Mouse (Mus musculus): Measurements from ENCODE around the gene Nxph1. TPM values are rescaled to one million over a fixed set of nuclear protein-coding genes. Genes with fewer than 3 reads are reported as not detected.

Gene Nxph1
- polyA plus RNA-seq, 1 experiment from 2014 or later: 0.72 TPM

GRCm38 (mm10) chr6:8997326-8997725, 49.1 kb downstream of the Nxph1 start:
- WGBS: 81% methylated on average over 2 of the region's 2 CpGs
- H3K27ac ChIP-seq (replicated peaks): no peak overlapping the region
- DNase-seq (ENCODE audit: low spot score): no peak
- H3K27me3 ChIP-seq (ENCODE audit: low read depth, poor library complexity, severe bottlenecking): no peaks in the 10 kb centered on the region
- no peaks in the 10 kb centered on the region for H3K36me3 ChIP-seq
- H3K4me3 ChIP-seq: no peak overlapping the region
- H3K4me1 ChIP-seq: no peaks in the 10 kb centered on the region
- no peaks in the 10 kb centered on the region for H3K9me3 ChIP-seq (replicated peaks)

DNA sequence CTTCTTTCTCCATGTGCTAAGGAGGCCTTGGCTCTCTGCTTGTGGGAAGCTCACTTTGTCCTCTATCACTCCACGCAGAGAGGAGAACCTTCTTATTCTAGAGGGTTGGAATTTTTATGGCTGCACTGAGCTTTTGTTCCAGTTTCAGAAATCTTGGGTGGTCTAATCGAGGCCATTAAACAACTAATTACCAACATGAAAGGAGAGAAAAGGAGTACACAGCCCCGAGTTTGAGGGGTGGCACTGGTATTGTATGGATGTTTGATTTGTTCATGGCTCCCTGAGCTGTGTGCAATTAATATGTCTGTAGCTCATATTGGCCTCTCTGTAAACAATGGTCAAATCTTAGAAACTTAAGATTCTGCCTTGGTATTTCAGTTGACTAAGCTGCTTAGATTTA, 54.5 kb downstream of the Nxph1 start:
- no peaks in the 10 kb centered on the region for H3K36me3 ChIP-seq
- no peak overlapping the region for H3K4me3 ChIP-seq
- WGBS: 66% methylated on average over 3 of the region's 3 CpGs

DNA sequence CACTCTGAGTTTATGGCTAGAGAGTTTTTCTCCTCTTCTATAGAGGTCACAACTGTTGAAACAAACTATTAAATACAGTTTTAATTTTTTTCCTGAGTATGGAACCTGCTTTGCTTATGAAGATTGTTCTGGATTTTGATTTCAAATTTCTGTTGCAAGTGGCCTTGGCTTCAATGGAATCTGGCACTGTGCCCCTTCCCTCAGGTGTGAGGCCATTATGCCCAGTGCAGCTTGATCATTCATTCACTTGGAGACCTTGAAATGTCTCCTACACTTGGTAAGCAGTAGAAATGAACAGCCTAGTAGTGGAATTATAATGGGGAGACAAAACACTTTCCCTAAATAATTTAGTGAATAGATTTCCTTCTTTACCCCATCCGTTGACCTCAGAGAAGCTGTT, 78.4 kb downstream of the Nxph1 start:
- no peak for DNase-seq (ENCODE audit: low spot score)
- Histone ChIP-seq H3K9me3 (replicated peaks) (no peaks in the 10 kb centered on the region), H3K36me3 (no peaks in the 10 kb centered on the region), H3K27ac (replicated peaks) (no peak overlapping the region), H3K4me1 (no peaks in the 10 kb centered on the region), H3K27me3 (ENCODE audit: low read depth, poor library complexity, severe bottlenecking) (no peaks in the 10 kb centered on the region), H3K4me3 (no peak overlapping the region)
- 95% methylated on average over 1 of the region's 1 CpGs for WGBS

More for the DNA sequence above, 54.5 kb downstream of the Nxph1 start:
- no peak overlapping the region for H3K27ac ChIP-seq (replicated peaks)
- H3K27me3 ChIP-seq (ENCODE audit: low read depth, poor library complexity, severe bottlenecking): no peaks in the 10 kb centered on the region
- H3K4me1 ChIP-seq: no peaks in the 10 kb centered on the region
- DNase-seq (ENCODE audit: low spot score): no peak
- H3K9me3 ChIP-seq (replicated peaks): no peaks in the 10 kb centered on the region

DNA sequence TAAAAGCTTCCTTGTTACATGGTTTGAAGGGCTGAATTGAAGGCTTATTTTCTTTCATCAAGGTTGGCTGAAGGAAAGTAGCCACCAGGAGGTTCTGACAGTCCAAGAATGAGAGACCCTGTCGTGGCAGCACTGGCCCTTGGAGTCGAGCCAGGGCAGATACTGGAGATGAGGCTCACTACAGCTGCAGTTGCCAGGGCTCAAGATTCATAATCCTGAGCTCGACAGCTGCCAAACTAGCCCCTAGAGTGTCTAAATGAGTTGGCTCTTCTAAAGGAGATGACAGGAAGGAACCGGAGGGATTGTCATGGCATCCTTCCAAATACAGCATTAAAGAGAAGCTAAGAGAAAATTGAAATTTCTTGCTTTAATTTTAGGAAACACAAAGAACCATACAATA, 78.9 kb downstream of the Nxph1 start:
- DNase-seq (ENCODE audit: low spot score): no peak
- H3K36me3 ChIP-seq: no peaks in the 10 kb centered on the region
- no peak overlapping the region for H3K4me3 ChIP-seq
- H3K27me3 ChIP-seq (ENCODE audit: low read depth, poor library complexity, severe bottlenecking): no peaks in the 10 kb centered on the region
- no peaks in the 10 kb centered on the region for H3K4me1 ChIP-seq
- no peak overlapping the region for H3K27ac ChIP-seq (replicated peaks)
- no peaks in the 10 kb centered on the region for H3K9me3 ChIP-seq (replicated peaks)
- whole genome bisulfite sequencing: 89% methylated on average over 4 of the region's 4 CpGs

DNA sequence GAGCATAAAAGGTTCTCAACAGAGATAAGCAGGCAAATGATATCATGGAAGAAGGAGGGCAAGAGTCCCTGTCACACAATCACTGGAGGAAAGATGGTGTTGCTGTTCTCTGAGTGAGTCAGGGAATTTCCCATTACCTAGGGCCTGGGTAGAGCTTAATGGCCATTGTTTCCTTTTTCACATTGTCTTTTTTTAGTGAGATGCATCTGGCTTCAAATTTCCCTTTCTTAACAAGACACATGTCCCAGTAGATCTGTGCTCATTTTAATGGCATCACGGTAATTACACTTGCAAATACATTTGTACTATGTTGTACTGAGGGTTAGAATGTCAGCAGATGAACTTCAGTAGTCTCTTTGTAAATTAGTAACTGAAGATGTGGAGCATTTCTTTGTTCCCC, 80.3 kb downstream of the Nxph1 start:
- Histone ChIP-seq H3K36me3 (no peaks in the 10 kb centered on the region), H3K9me3 (replicated peaks) (no peaks in the 10 kb centered on the region), H3K27ac (replicated peaks) (no peak overlapping the region), H3K4me1 (no peaks in the 10 kb centered on the region), H3K27me3 (ENCODE audit: low read depth, poor library complexity, severe bottlenecking) (no peaks in the 10 kb centered on the region), H3K4me3 (no peak overlapping the region)
- 84% methylated on average over 1 of the region's 1 CpGs for WGBS
- DNase-seq (ENCODE audit: low spot score): no peak

- Histone ChIP-seq H3K4me1 (no peaks in the 10 kb centered on the region), H3K9me3 (replicated peaks) (no peaks in the 10 kb centered on the region), H3K27me3 (ENCODE audit: low read depth, poor library complexity, severe bottlenecking) (no peaks in the 10 kb centered on the region), H3K4me3 (no peak overlapping the region), H3K27ac (replicated peaks) (no peak overlapping the region), H3K36me3 (no peaks in the 10 kb centered on the region)
- 93% methylated on average over 1 of the region's 1 CpGs for WGBS
- no peak for DNase-seq (ENCODE audit: low spot score)
Observed at GRCm38 (mm10) chr6:9039286-9039685, 91.1 kb downstream of the Nxph1 start.

DNA sequence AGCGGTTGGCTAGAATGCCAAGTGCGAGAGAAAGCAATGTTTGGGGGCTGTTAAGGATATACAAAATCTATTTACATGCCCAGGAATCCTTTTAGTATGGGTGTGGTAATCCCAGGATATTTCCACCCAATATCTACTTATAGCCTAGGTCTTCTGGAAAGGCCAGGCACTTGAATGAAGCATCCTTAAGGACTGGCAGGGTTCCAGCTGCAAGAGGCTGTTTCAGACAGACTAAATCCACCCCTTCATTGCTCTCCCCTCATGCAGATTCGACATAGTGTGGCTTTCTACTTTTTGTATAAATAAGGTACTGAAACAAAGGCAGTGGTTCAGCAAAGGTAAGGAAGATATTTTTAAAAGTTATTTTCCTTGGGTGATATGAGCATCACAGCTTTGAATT, 92.8 kb downstream of the Nxph1 start:
- 87% methylated on average over 3 of the region's 3 CpGs for WGBS
- no peaks in the 10 kb centered on the region for H3K36me3 ChIP-seq
- no peak overlapping the region for H3K27ac ChIP-seq (replicated peaks)
- H3K27me3 ChIP-seq (ENCODE audit: low read depth, poor library complexity, severe bottlenecking): no peaks in the 10 kb centered on the region
- no peak overlapping the region for H3K4me3 ChIP-seq
- no peaks in the 10 kb centered on the region for H3K9me3 ChIP-seq (replicated peaks)
- no peak for DNase-seq (ENCODE audit: low spot score)
- no peaks in the 10 kb centered on the region for H3K4me1 ChIP-seq

GRCm38 (mm10) chr6:9042391-9042790, 94.2 kb downstream of the Nxph1 start:
- no peak for DNase-seq (ENCODE audit: low spot score)
- no peaks in the 10 kb centered on the region for H3K27me3 ChIP-seq (ENCODE audit: low read depth, poor library complexity, severe bottlenecking)
- no peak overlapping the region for H3K4me3 ChIP-seq
- H3K27ac ChIP-seq (replicated peaks): no peak overlapping the region
- WGBS: 37% methylated on average over 1 of the region's 1 CpGs
- H3K9me3 ChIP-seq (replicated peaks): no peaks in the 10 kb centered on the region
- H3K4me1 ChIP-seq: no peaks in the 10 kb centered on the region
- H3K36me3 ChIP-seq: no peaks in the 10 kb centered on the region

GRCm38 (mm10) chr6:9046815-9047214, 98.6 kb downstream of the Nxph1 start:
- 60% methylated on average over 2 of the region's 2 CpGs for WGBS
- Histone ChIP-seq H3K4me3 (no peak overlapping the region), H3K27me3 (ENCODE audit: low read depth, poor library complexity, severe bottlenecking) (no peaks in the 10 kb centered on the region), H3K36me3 (no peaks in the 10 kb centered on the region), H3K4me1 (no peaks in the 10 kb centered on the region), H3K9me3 (replicated peaks) (no peaks in the 10 kb centered on the region), H3K27ac (replicated peaks) (no peak overlapping the region)
- no peak for DNase-seq (ENCODE audit: low spot score)

GRCm38 (mm10) chr6:9061261-9062105, 113.3 kb downstream of the Nxph1 start:
- peaks cover 4% of the 10 kb centered on the region; the same call in 1 of the 2 replicates for H3K4me1 ChIP-seq
- no peaks in the 10 kb centered on the region for H3K36me3 ChIP-seq

GRCm38 (mm10) chr6:9066435-9066834, 118.2 kb downstream of the Nxph1 start:
- Histone ChIP-seq H3K27ac (replicated peaks) (no peak overlapping the region), H3K27me3 (ENCODE audit: low read depth, poor library complexity, severe bottlenecking) (no peaks in the 10 kb centered on the region), H3K36me3 (no peaks in the 10 kb centered on the region), H3K9me3 (replicated peaks) (no peaks in the 10 kb centered on the region), H3K4me1 (peaks cover 8% of the 10 kb centered on the region; the same call in 1 of the 2 replicates), H3K4me3 (no peak overlapping the region)
- 73% methylated on average over 3 of the region's 3 CpGs for whole genome bisulfite sequencing
- no peak for DNase-seq (ENCODE audit: low spot score)

More at GRCm38 (mm10) chr6:9061261-9062105, 113.3 kb downstream of the Nxph1 start:
- no peak overlapping the region for H3K27ac ChIP-seq (replicated peaks)
- H3K9me3 ChIP-seq (replicated peaks): no peaks in the 10 kb centered on the region
- no peak for DNase-seq (ENCODE audit: low spot score)
- 94% methylated on average over 4 of the region's 4 CpGs for WGBS
- H3K27me3 ChIP-seq (ENCODE audit: low read depth, poor library complexity, severe bottlenecking): no peaks in the 10 kb centered on the region
- no peak overlapping the region for H3K4me3 ChIP-seq

DNA sequence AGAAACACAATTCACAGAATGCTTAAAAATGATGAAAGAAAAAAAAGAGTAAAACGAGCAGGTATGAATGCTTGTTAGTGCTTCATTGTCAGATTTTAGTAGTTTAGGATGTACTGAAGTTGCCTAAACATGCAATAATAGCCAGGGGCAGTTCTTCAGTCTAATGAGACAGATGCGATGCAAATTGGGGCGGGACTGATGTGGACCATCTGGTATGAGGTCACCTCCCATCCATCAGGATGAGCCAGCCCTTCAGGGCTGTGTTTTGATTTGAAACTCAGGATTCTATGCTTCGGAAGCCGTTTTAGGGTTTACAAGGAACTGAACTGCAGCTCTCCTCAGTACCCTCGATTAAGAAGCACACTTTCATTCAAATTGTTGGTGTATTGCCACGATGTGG, 121.7 kb downstream of the Nxph1 start:
- H3K36me3 ChIP-seq: no peaks in the 10 kb centered on the region
- no peaks in the 10 kb centered on the region for H3K9me3 ChIP-seq (replicated peaks)
- no peak overlapping the region for H3K27ac ChIP-seq (replicated peaks)
- H3K27me3 ChIP-seq (ENCODE audit: low read depth, poor library complexity, severe bottlenecking): no peaks in the 10 kb centered on the region
- DNase-seq (ENCODE audit: low spot score): no peak
- WGBS: 77% methylated on average over 7 of the region's 7 CpGs
- H3K4me1 ChIP-seq: peaks cover 8% of the 10 kb centered on the region; the same call in 1 of the 2 replicates
- H3K4me3 ChIP-seq: no peak overlapping the region

DNA sequence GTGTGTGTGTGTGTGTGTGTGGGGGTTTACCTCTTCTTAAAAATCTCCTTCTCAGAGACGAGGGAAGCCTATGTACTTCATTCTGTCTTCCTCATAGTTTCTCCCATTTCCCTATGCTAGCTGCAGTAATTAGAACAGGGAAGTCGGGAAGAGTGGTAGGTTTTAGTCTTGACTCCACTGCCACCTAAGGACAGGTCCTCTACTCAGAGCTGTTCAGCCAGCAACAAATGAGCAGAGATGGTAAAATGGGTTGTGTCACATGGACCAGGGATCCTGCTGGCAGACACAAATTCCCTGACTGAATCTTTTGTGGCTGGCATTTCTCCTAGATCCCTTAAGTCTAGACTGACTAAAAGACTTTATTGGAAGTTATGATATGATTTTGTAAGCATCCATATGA, 128.2 kb downstream of the Nxph1 start:
- H3K27ac ChIP-seq (replicated peaks): no peak overlapping the region
- no peaks in the 10 kb centered on the region for H3K9me3 ChIP-seq (replicated peaks)
- 68% methylated on average over 2 of the region's 2 CpGs for WGBS
- DNase-seq (ENCODE audit: low spot score): no peak
- H3K27me3 ChIP-seq (ENCODE audit: low read depth, poor library complexity, severe bottlenecking): no peaks in the 10 kb centered on the region
- H3K4me3 ChIP-seq: no peak overlapping the region
- H3K4me1 ChIP-seq: no peaks in the 10 kb centered on the region
- H3K36me3 ChIP-seq: no peaks in the 10 kb centered on the region

Measured in midbrain, embryonic 10.5 days (tissue).